Mouse (Mus musculus): ENCODE measurements around the gene Nemf.

- TF ChIP-seq JUND (conservative IDR thresholded peaks at IDR 0.05; ENCODE audit: low read depth, low read length) (no peak), ZKSCAN1 (IDR thresholded peaks at IDR 0.05; ENCODE audit: borderline replicate concordance, low read depth, low read length) (no peak), POLR2A (IDR thresholded peaks at IDR 0.05; ENCODE audit: low read depth, low read length) (peak; percentile 92), CTCF (conservative IDR thresholded peaks at IDR 0.05 in 1 of 2, IDR thresholded peaks at IDR 0.05 in 1 of 2; ENCODE audit: low read depth in 2 of 2, low read length in 2 of 2) (no peak), EP300 (IDR thresholded peaks at IDR 0.05; ENCODE audit: low read length) (no peak), E2F4 (IDR thresholded peaks at IDR 0.05; ENCODE audit: insufficient replicate concordance, low read depth, low read length) (0 out of 2 replicates have a peak, but pooled peaks have one; percentile 39), MAZ (IDR thresholded peaks at IDR 0.05; ENCODE audit: low read depth, low read length) (peak; percentile 84), MAFK (IDR thresholded peaks at IDR 0.05; ENCODE audit: insufficient replicate concordance, low read length) (no peak)
These were observed 7.2 kb upstream of the Nemf start for GRCm38 (mm10) chr12:69363899-69364762.

All from CH12.LX (cell line).